Mouse (Mus musculus) spleen, adult 2 months (tissue): ENCODE results near the gene Cnih2.

Experiments used
- CTCF ChIP-seq: fragments of 200-500 bp; IDR thresholded peaks from 2 replicates; pipeline ENCODE4 v1.5.1; 2011; ENCODE audit warnings: mild to moderate bottlenecking, inconsistent platforms; ENCODE audit not compliant: insufficient read depth, insufficient read length, insufficient replicate concordance; ENCODE audit errors: extremely low read depth
- POLR2A ChIP-seq: fragments of 200-500 bp; IDR thresholded peaks from 2 replicates; pipeline ENCODE4 v1.6.1; 2011; ENCODE audit warnings: low read depth, low read length, inconsistent platforms

DNA sequence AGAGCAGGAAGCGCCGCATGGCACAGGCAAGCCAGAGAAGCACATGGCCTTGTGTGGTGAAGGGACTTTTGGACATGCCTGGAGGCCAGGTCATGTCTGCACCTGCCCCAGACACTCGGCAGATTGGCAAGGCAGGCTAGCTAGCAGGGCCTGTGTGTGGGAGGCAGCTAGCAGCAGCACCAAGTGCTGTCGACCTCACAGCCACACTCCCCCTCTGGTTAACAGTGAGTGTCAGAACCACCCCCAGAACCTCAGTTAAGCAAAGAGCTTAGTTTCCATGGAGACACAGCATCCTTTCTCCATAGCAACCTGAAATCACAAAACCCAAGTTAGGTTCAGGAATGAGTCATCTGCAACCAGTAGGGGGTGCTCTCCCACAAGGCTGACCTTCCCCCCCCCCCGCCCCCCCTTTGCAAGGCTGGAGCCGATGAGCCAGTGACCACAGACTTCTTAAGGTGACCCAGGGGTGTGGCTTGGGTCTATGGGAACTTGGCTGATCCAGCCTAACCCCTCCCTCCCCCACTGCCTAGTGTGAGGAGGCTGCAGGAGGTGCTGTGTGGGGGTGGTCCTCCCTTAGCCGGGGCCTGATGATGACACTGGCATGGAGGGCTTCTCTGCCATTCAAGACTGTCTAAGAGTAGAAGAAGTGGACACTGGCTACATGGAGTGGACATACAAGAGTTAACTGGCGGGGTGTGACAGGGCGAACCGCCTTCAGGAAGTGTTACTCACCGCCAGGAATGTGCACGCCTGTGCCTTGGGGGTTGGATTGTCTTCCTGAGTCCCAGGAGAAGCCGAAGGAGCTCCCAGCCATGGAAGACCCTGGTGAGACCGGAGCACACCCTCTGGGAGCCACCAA is 48.0 kb downstream of the Cnih2 start, which contains the start of gene Rin1:
- TF ChIP-seq CTCF (no peak), POLR2A (no peak)
